Mouse (Mus musculus): ENCODE data around the gene Anapc15. TPM values are rescaled to one million over a fixed set of nuclear protein-coding genes. Genes with fewer than 3 reads are reported as not detected.
"Not testable (repeated sequence)": the region's sequence is repeated elsewhere in the genome, so short reads cannot be mapped to it uniquely, and the experiment has no call there.

Anapc15 gene
- polyA plus RNA-seq, 2 experiments from 2014 or later: 47.2 to 61.9 TPM

GRCm38 (mm10) chr7:101900331-101901097 is 37.0 kb downstream of the Anapc15 start:
- ATAC-seq: no peak

- no peak for ATAC-seq
Observed at GRCm38 (mm10) chr7:101901969-101902368, 38.5 kb downstream of the Anapc15 start.

- ATAC-seq: no peak
Observed at GRCm38 (mm10) chr7:101902846-101903245, 39.3 kb downstream of the Anapc15 start.

- peak; percentile 98 for ATAC-seq
Observed at GRCm38 (mm10) chr7:101905561-101906286, 42.2 kb downstream of the Anapc15 start, which contains the start of gene Lamtor1. TSS of gene Lamtor1 (plus strand) at chr7:101905904.

- ATAC-seq: no peak
Observed at GRCm38 (mm10) chr7:101906287-101906681, 42.8 kb downstream of the Anapc15 start, which contains the start of gene Tomt. TSS of gene Tomt (minus strand) at chr7:101906359.

- ATAC-seq: no peak
Observed at GRCm38 (mm10) chr7:101906696-101907095, 43.2 kb downstream of the Anapc15 start.

GRCm38 (mm10) chr7:101908367-101908766 is 44.9 kb downstream of the Anapc15 start:
- ATAC-seq: no peak

GRCm38 (mm10) chr7:101910138-101910537 is 46.6 kb downstream of the Anapc15 start:
- ATAC-seq: no peak

- no peak for ATAC-seq
Observed at GRCm38 (mm10) chr7:101911982-101912381, 48.5 kb downstream of the Anapc15 start.

- peak; percentile 65 for ATAC-seq
Observed at GRCm38 (mm10) chr7:101918071-101918470, 54.6 kb downstream of the Anapc15 start.

- not testable (repeated sequence) for ATAC-seq
Observed at GRCm38 (mm10) chr7:101925892-101926291, 62.4 kb downstream of the Anapc15 start.

GRCm38 (mm10) chr7:101928093-101928492 is 64.6 kb downstream of the Anapc15 start:
- no peak for ATAC-seq

- ATAC-seq: no peak
Observed at GRCm38 (mm10) chr7:101932551-101932950, 69.0 kb downstream of the Anapc15 start.

GRCm38 (mm10) chr7:101933300-101933699 is 69.8 kb downstream of the Anapc15 start:
- no peak for ATAC-seq

GRCm38 (mm10) chr7:101933751-101934240 is 70.3 kb downstream of the Anapc15 start, which contains the start of the genes Lrrc51 and Numa1:
TSS of gene Lrrc51 (minus strand) at chr7:101933895.
TSS of gene Numa1 (plus strand) at chr7:101934111.
- peak; percentile 97 for ATAC-seq

- ATAC-seq: no peak
Observed at GRCm38 (mm10) chr7:101935957-101936356, 72.4 kb downstream of the Anapc15 start.

- ATAC-seq: no peak
Observed at GRCm38 (mm10) chr7:101936996-101937395, 73.5 kb downstream of the Anapc15 start.

GRCm38 (mm10) chr7:101937569-101937968 is 74.1 kb downstream of the Anapc15 start:
- no peak for ATAC-seq

GRCm38 (mm10) chr7:101938348-101938747 is 74.8 kb downstream of the Anapc15 start:
- ATAC-seq: no peak

- no peak for ATAC-seq
Observed at GRCm38 (mm10) chr7:101939758-101940157, 76.2 kb downstream of the Anapc15 start.

- not testable (repeated sequence) for ATAC-seq
Observed at GRCm38 (mm10) chr7:101949008-101949407, 85.5 kb downstream of the Anapc15 start.
